Mouse (Mus musculus): ENCODE measurements around the gene Cacnb4.

GRCm38 (mm10) chr2:52405238-52405637 is 271.4 kb downstream of the Cacnb4 start:
- TF ChIP-seq CTCF (IDR thresholded peaks at IDR 0.05; ENCODE audit: low read depth, low read length) (no peak), POLR2A (IDR thresholded peaks at IDR 0.05; ENCODE audit: borderline replicate concordance, low read depth, low read length) (no peak)

Measured in bone marrow macrophage, adult 2 months (primary cell).